Mouse (Mus musculus): ENCODE data around the gene Prl2c2.
"Not testable (repeated sequence)": the region's sequence is repeated elsewhere in the genome, so short reads cannot be mapped to it uniquely, and the experiment has no call there.

Gene Prl2c2

DNA sequence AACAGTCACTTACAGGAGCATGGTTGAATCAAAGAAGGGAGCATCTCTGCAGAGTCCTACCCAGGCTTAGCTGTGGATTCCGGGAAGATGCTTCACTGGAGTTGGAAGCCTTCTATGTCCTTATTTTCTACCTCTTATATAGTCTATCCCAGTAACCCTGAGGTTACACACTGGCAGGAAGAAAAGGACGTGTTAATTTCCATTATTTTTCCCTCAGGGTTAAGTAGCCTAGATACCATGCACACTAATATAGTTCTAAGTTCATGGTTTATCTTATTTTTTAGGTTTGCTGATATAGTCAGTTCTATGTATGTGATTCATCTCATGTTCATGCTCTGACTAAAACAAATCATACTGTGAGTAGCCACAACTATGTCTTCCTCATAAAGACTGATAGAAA lies at the start of gene Prl2c2:
Prl2c2 (minus strand) TSS at position 101 of the 400 bp plus-strand sequence.
- DNase-seq (ENCODE audit: low read depth, low spot score): not testable (repeated sequence)

DNA sequence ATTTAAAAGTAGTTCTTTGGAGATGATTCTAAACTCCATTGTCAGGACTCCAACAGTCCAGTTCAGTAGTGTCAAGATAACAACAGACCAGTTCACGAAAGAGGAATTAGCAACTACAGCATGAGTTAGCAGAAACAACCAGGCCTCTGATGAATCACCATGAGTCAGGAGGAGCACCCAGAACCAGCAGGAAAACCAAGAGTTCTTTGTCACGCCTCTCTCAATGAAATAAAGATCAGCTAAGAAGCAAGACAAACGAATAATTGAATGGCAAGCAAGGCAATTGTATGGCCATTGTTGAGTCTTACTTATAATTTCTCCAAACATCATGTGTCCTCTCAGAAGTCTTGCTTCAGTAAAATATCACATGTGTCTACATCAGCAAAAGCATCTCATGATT lies 20.7 kb upstream of the Prl2c2 start:
- not testable (repeated sequence) for DNase-seq (ENCODE audit: low read depth, low spot score)

DNA sequence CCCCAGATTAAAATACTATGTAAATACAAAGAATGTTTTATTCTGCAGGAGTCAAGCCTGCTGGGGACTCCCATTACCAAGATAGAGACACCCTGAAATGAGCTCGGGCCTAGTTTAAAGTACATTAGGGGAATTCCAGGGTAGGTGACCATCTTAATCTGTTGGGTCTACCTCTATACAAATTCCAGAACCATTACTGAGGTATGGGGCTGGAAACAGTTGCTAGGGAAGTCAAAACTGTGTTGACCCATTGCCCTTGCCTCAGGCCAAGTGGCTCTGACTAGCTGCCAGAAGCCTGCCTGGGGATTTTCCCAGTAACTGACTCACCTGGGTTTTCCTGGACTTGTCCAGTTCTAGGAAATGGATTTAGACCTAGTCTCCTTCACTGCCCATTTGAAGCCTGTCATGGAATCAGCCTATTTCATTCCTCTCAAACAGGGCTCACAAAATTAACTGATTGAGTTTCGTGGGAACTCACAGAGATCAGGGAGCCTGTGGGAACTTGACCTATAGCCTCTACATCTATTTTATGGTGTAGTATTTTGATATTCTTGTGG lies 8.9 kb upstream of the Prl2c2 start:
- not testable (repeated sequence) for DNase-seq (ENCODE audit: low read depth, low spot score)

Measured in embryo, embryonic 11.5 days (tissue).